Mouse (Mus musculus) olfactory bulb, adult 2 months (tissue): ENCODE measurements around the gene Nrxn3.

Experiments
- CTCF ChIP-seq: fragments of 200-500 bp; IDR thresholded peaks from 2 replicates; pipeline ENCODE4 v1.5.1; 2012; ENCODE audit warnings: low read depth, mild to moderate bottlenecking, low read length, moderate library complexity; ENCODE audit not compliant: insufficient read depth
- POLR2A ChIP-seq: fragments of 200-500 bp; IDR thresholded peaks from 2 replicates; pipeline ENCODE4 v1.6.1; 2012; ENCODE audit warnings: mild to moderate bottlenecking, low read depth, low read length, moderate library complexity; ENCODE audit not compliant: insufficient read depth

- TF ChIP-seq CTCF, result no peak
- TF ChIP-seq POLR2A, result no peak
Observed at GRCm38 (mm10) chr12:89049686-89050085, 327.0 kb downstream of the Nrxn3 start.
